Mouse (Mus musculus): ENCODE measurements around the gene Nbl1. TPM values are rescaled to one million over a fixed set of nuclear protein-coding genes. Genes with fewer than 3 reads are reported as not detected.

Gene Nbl1
- total RNA-seq, 2 experiments from 2014 or later: 77.4 to 93.7 TPM

DNA sequence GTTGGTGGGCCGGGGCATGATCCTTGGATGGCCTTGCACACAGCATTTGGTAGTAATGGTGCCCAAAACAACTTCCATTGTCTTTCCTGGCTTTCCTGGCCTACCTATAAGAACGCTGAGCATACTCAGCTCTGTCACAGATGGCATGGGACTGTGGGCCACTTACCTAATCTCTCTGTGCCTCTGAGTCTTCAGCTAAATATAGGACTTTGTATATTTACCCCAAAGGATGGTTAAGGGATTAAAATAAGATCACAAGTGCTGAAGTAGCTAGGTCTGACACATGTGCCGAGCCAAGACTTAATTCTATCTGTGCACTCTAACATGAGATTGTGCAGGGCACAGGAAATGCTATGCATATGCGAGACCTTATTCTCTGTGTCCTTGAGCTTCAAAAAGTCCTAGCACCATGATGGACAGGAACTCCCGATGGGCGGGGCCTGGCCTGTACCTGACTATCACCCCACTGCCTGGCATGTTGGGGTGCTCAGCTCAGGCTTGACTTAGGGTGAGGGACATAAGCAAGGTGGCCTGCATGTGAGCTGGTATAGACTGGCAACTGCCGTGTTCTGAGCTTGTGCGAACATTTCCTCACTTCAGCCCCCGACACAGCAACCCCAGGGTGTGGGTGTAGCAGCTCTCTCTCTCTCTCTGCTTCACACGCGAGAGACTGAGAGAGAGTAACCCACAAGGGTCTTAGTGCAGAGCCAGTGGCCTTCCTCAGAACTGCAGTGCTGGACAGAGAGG lies 59.4 kb downstream of the Nbl1 start:
- no peak for DNase-seq (ENCODE audit: low spot score in 2 of 2)

DNA sequence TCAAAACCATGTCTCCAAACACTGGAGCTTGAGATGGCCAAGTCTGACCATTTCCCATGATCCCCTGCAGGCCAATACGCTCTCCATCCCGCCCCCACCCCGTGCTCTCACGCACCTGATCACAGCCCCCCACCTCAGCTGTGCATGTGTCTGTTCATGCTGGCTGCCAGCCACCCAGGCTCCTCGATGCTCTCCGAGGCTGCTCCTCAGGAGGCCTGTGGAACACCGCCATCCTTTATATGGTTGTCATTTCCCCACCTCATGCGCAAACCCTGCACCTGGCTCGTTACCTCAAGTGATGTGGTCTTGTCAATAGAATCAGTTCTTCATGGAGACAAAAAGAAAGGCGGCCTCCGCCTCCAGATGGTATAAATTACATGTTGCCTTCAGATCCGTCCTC lies 60.3 kb downstream of the Nbl1 start:
- no peak for DNase-seq (ENCODE audit: low spot score in 2 of 2)

Other genes with a start within 250 kb of the Nbl1 start
- gene Pla2g5, start 229.5 kb downstream of the Nbl1 start, total RNA-seq (2021): 1 to 10 TPM; 1.3 to 3.1 TPM
- gene Gm13030, start 219.0 kb downstream of the Nbl1 start, total RNA-seq (2021): not detected
- not detected for gene Pla2g2e, start 215.1 kb downstream of the Nbl1 start, total RNA-seq (2021)
- 10 to 100 TPM; 10.7 to 11.5 TPM for gene Otud3, start 179.0 kb downstream of the Nbl1 start, total RNA-seq (2021)
- not detected for gene Rnf186, start 125.9 kb downstream of the Nbl1 start, total RNA-seq (2021)
- 1 to 10 TPM; 2.1 to 3.0 TPM for gene Tmco4, start 120.1 kb downstream of the Nbl1 start, total RNA-seq (2021)
- 1 to 10 TPM; 7.9 to 8.5 TPM for gene Htr6, start 17.4 kb downstream of the Nbl1 start, total RNA-seq (2021)
- 100 to 1,000 TPM; 212 to 218 TPM for gene Minos1, start 38.1 kb upstream of the Nbl1 start, total RNA-seq (2021)
- gene Capzb, start 99.9 kb upstream of the Nbl1 start, total RNA-seq (2021): 100 to 1,000 TPM; 406 to 431 TPM
- gene Pqlc2, start 217.7 kb upstream of the Nbl1 start, total RNA-seq (2021): 10 to 100 TPM; 11.9 to 16.8 TPM
- 10 to 100 TPM; 28.2 to 29.7 TPM for gene Akr7a5, start 217.8 kb upstream of the Nbl1 start, total RNA-seq (2021)

All from layer of hippocampus, postnatal 14 days (tissue).